Mouse (Mus musculus): ENCODE measurements around the gene Sec22a. TPM values are rescaled to one million over a fixed set of nuclear protein-coding genes. Genes with fewer than 3 reads are reported as not detected.

Gene Sec22a
- total RNA-seq, 2 experiments from 2014 or later: 14.5 to 17.0 TPM

Other genes starting within 250 kb of the Sec22a start
- gene Adcy5, start 209.0 kb downstream of the Sec22a start, total RNA-seq (2021): 10 to 100 TPM; 73.7 TPM
- 1 to 10 TPM; 3.4 to 3.7 TPM for gene Pdia5, start 127.0 kb upstream of the Sec22a start, total RNA-seq (2021)
- gene Sema5b, start 177.2 kb upstream of the Sec22a start, total RNA-seq (2021): 10 to 100 TPM; 14.1 to 18.2 TPM